Mouse (Mus musculus): ENCODE results near the gene Tnrc6c. TPM values are rescaled to one million over a fixed set of nuclear protein-coding genes. Genes with fewer than 3 reads are reported as not detected.

Gene Tnrc6c
- total and polyA plus RNA-seq, 2 experiments = 5.7 to 6.3 TPM

- H3K36me3 ChIP-seq (ENCODE audit: control insufficient read depth, insufficient read depth, low read length) = no peaks in the 10 kb centered on the region
- H3K4me3 ChIP-seq (ENCODE audit: insufficient read depth, low read depth, low read length) = no peak overlapping the region
- no peak for DNase-seq (ENCODE audit: extremely low read depth, low read depth, low spot score)
- WGBS = 55% methylated on average over 7 of the region's 7 CpGs
- H3K4me1 ChIP-seq (ENCODE audit: control insufficient read depth, insufficient read depth, low read length) = peaks cover 9% of the 10 kb centered on the region
- H3K9ac ChIP-seq (ENCODE audit: low read depth, low read length) = no peak overlapping the region
- H3K27me3 ChIP-seq (ENCODE audit: control insufficient read depth, insufficient read depth, low read length) = no peaks in the 10 kb centered on the region
- no peaks in the 10 kb centered on the region for H3K79me2 ChIP-seq (ENCODE audit: control insufficient read depth, insufficient read depth, low read length)
- H3K27ac ChIP-seq (replicated peaks; ENCODE audit: insufficient read depth, low read depth, low read length) = no peak overlapping the region
- TF ChIP-seq POLR2A (IDR thresholded peaks at IDR 0.05; ENCODE audit: extremely low read depth, insufficient read depth, low read length) (no peak), CTCF (IDR thresholded peaks at IDR 0.05; ENCODE audit: low read depth, low read length) (no peak)
These were observed 35.3 kb upstream of the Tnrc6c start for GRCm38 (mm10) chr11:117618774-117619173.

- Histone ChIP-seq H3K27me3 (ENCODE audit: control insufficient read depth, insufficient read depth, low read length) (no peaks in the 10 kb centered on the region), H3K4me3 (ENCODE audit: insufficient read depth, low read depth, low read length) (no peak overlapping the region), H3K79me2 (ENCODE audit: control insufficient read depth, insufficient read depth, low read length) (no peaks in the 10 kb centered on the region), H3K9ac (ENCODE audit: low read depth, low read length) (no peak overlapping the region), H3K36me3 (ENCODE audit: control insufficient read depth, insufficient read depth, low read length) (no peaks in the 10 kb centered on the region), H3K4me1 (ENCODE audit: control insufficient read depth, insufficient read depth, low read length) (peaks cover 9% of the 10 kb centered on the region), H3K27ac (replicated peaks; ENCODE audit: insufficient read depth, low read depth, low read length) (no peak overlapping the region)
- TF ChIP-seq CTCF (IDR thresholded peaks at IDR 0.05; ENCODE audit: low read depth, low read length) = no peak
- no peak for TF ChIP-seq POLR2A (IDR thresholded peaks at IDR 0.05; ENCODE audit: extremely low read depth, insufficient read depth, low read length)
- DNase-seq (ENCODE audit: extremely low read depth, low read depth, low spot score) = no peak
- 57% methylated on average over 10 of the region's 10 CpGs for WGBS
These were observed 34.5 kb upstream of the Tnrc6c start for GRCm38 (mm10) chr11:117619581-117619980.

GRCm38 (mm10) chr11:117625196-117625595 lies 28.9 kb upstream of the Tnrc6c start:
- no peaks in the 10 kb centered on the region for H3K79me2 ChIP-seq (ENCODE audit: control insufficient read depth, insufficient read depth, low read length)
- H3K4me3 ChIP-seq (ENCODE audit: insufficient read depth, low read depth, low read length) = no peak overlapping the region
- 79% methylated on average over 4 of the region's 4 CpGs for WGBS
- no peaks in the 10 kb centered on the region for H3K36me3 ChIP-seq (ENCODE audit: control insufficient read depth, insufficient read depth, low read length)
- H3K27me3 ChIP-seq (ENCODE audit: control insufficient read depth, insufficient read depth, low read length) = no peaks in the 10 kb centered on the region
- TF ChIP-seq POLR2A (IDR thresholded peaks at IDR 0.05; ENCODE audit: extremely low read depth, insufficient read depth, low read length) (no peak), CTCF (IDR thresholded peaks at IDR 0.05; ENCODE audit: low read depth, low read length) (no peak)
- no peak overlapping the region for H3K9ac ChIP-seq (ENCODE audit: low read depth, low read length)
- no peak overlapping the region for H3K27ac ChIP-seq (replicated peaks; ENCODE audit: insufficient read depth, low read depth, low read length)
- H3K4me1 ChIP-seq (ENCODE audit: control insufficient read depth, insufficient read depth, low read length) = no peaks in the 10 kb centered on the region
- DNase-seq (ENCODE audit: extremely low read depth, low read depth, low spot score) = no peak

DNA sequence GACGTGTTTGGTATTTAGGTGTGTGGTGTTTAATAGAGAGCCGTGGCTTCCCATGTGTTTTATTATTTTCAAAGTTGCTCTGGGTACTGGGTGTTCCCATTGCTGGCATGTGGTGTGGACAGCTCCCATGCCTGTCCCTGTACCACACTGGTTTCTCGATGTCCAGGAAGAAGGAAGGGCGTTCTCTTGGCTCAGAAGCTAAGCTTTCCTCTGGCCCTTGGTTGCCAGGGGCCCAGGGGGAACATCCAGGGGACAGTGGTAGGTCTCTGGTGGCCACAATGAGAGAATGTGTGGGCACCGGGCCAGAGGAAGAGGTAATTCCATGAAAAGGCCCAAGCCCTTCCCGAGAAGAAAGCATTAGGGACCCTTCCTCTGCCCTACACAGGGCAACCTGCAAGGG lies 27.5 kb upstream of the Tnrc6c start:
- Histone ChIP-seq H3K9ac (ENCODE audit: low read depth, low read length) (no peak overlapping the region), H3K4me3 (ENCODE audit: insufficient read depth, low read depth, low read length) (no peak overlapping the region), H3K36me3 (ENCODE audit: control insufficient read depth, insufficient read depth, low read length) (no peaks in the 10 kb centered on the region), H3K27me3 (ENCODE audit: control insufficient read depth, insufficient read depth, low read length) (no peaks in the 10 kb centered on the region), H3K27ac (replicated peaks; ENCODE audit: insufficient read depth, low read depth, low read length) (no peak overlapping the region), H3K79me2 (ENCODE audit: control insufficient read depth, insufficient read depth, low read length) (no peaks in the 10 kb centered on the region), H3K4me1 (ENCODE audit: control insufficient read depth, insufficient read depth, low read length) (no peaks in the 10 kb centered on the region)
- 79% methylated on average over 6 of the region's 6 CpGs for WGBS
- no peak for DNase-seq (ENCODE audit: extremely low read depth, low read depth, low spot score)
- TF ChIP-seq CTCF (IDR thresholded peaks at IDR 0.05; ENCODE audit: low read depth, low read length) (no peak), POLR2A (IDR thresholded peaks at IDR 0.05; ENCODE audit: extremely low read depth, insufficient read depth, low read length) (no peak)

DNA sequence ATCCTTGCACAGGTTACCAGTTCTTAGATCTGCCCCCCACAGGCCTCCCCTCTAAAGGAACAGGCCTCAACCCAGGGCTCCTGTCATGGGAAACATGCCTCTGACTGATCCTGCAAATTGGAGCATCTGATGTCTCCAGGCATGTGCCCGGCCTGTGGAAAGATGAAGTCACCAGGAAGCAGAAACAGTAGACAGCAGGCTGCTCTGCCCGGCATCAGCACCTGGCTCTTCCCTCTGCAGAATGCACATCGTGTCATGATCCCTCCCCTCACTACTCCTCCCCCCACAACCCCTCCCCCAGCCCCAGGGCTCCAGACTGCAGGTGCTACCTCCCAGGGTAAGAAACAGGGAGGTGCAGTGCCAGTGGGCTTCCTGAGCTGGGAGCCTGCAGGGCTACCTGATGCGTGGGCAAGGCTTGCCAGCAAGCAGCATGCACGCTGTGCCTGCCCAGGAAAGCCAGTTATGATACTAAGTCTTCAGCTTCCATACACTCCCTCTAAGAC lies 27.0 kb upstream of the Tnrc6c start:
- 56% methylated on average over 5 of the region's 5 CpGs for WGBS
- Histone ChIP-seq H3K9ac (ENCODE audit: low read depth, low read length) (no peak overlapping the region), H3K79me2 (ENCODE audit: control insufficient read depth, insufficient read depth, low read length) (no peaks in the 10 kb centered on the region), H3K4me1 (ENCODE audit: control insufficient read depth, insufficient read depth, low read length) (no peaks in the 10 kb centered on the region), H3K36me3 (ENCODE audit: control insufficient read depth, insufficient read depth, low read length) (no peaks in the 10 kb centered on the region), H3K27me3 (ENCODE audit: control insufficient read depth, insufficient read depth, low read length) (no peaks in the 10 kb centered on the region), H3K27ac (replicated peaks; ENCODE audit: insufficient read depth, low read depth, low read length) (no peak overlapping the region), H3K4me3 (ENCODE audit: insufficient read depth, low read depth, low read length) (no peak overlapping the region)
- no peak for DNase-seq (ENCODE audit: extremely low read depth, low read depth, low spot score)
- no peak for TF ChIP-seq CTCF (IDR thresholded peaks at IDR 0.05; ENCODE audit: low read depth, low read length)
- no peak for TF ChIP-seq POLR2A (IDR thresholded peaks at IDR 0.05; ENCODE audit: extremely low read depth, insufficient read depth, low read length)

- WGBS = 34% methylated on average over 9 of the region's 9 CpGs
- no peak for DNase-seq (ENCODE audit: extremely low read depth, low read depth, low spot score)
- peaks cover 3% of the 10 kb centered on the region; the same call in 1 of the 2 replicates for H3K27me3 ChIP-seq (ENCODE audit: control insufficient read depth, insufficient read depth, low read length)
- H3K4me1 ChIP-seq (ENCODE audit: control insufficient read depth, insufficient read depth, low read length) = no peaks in the 10 kb centered on the region
- TF ChIP-seq POLR2A (IDR thresholded peaks at IDR 0.05; ENCODE audit: extremely low read depth, insufficient read depth, low read length) = no peak
- no peak for TF ChIP-seq CTCF (IDR thresholded peaks at IDR 0.05; ENCODE audit: low read depth, low read length)
- no peak overlapping the region for H3K27ac ChIP-seq (replicated peaks; ENCODE audit: insufficient read depth, low read depth, low read length)
- no peaks in the 10 kb centered on the region for H3K79me2 ChIP-seq (ENCODE audit: control insufficient read depth, insufficient read depth, low read length)
- H3K36me3 ChIP-seq (ENCODE audit: control insufficient read depth, insufficient read depth, low read length) = no peaks in the 10 kb centered on the region
- no peak overlapping the region for H3K4me3 ChIP-seq (ENCODE audit: insufficient read depth, low read depth, low read length)
- no peak overlapping the region for H3K9ac ChIP-seq (ENCODE audit: low read depth, low read length)
These were observed 26.3 kb upstream of the Tnrc6c start for GRCm38 (mm10) chr11:117627746-117628311.
